Mouse (Mus musculus) olfactory bulb, adult 2 months (tissue): Measurements from ENCODE around the gene Mri1.

Experiments
- CTCF ChIP-seq: fragments of 200-500 bp; IDR thresholded peaks from 2 replicates; pipeline ENCODE4 v1.5.1; 2012; ENCODE audit warnings: low read depth, mild to moderate bottlenecking, low read length, moderate library complexity; ENCODE audit not compliant: insufficient read depth
- POLR2A ChIP-seq: fragments of 200-500 bp; IDR thresholded peaks from 2 replicates; pipeline ENCODE4 v1.6.1; 2012; ENCODE audit warnings: mild to moderate bottlenecking, low read depth, low read length, moderate library complexity; ENCODE audit not compliant: insufficient read depth

- no peak for TF ChIP-seq CTCF
- TF ChIP-seq POLR2A, result no peak
Measured at GRCm38 (mm10) chr8:84235746-84236409, 21.2 kb downstream of the Mri1 start.
